Mouse (Mus musculus): ENCODE data around the gene Il18.

DNA sequence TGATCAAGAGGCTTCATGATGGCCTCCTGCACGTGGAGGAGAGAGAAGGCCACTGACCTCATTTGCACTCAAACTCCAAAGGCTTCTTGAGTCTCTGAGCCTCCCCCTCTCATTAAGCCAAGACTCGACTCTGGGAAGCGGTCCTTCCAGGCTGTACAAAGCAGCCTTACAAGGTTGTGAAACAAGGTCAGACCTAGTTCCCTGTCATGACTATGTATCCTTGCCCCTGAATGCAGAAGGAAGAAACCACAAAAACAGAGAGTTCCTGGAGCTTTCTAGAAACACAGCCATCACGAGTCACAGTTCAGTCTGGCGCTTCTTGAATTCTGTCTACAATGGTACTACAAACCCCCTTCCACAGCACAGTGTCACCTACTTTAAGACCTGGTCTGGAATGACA is 32.1 kb upstream of the Il18 start:
- no peak for TF ChIP-seq CTCF (conservative IDR thresholded peaks at IDR 0.05; ENCODE audit: insufficient read depth, insufficient read length, low read depth, low read length)
- no peak for TF ChIP-seq POLR2A (IDR thresholded peaks at IDR 0.05; ENCODE audit: low read depth, low read length)

All from kidney, adult 2 months (tissue).